Mouse (Mus musculus): ENCODE data around the gene Grhpr.

DNA sequence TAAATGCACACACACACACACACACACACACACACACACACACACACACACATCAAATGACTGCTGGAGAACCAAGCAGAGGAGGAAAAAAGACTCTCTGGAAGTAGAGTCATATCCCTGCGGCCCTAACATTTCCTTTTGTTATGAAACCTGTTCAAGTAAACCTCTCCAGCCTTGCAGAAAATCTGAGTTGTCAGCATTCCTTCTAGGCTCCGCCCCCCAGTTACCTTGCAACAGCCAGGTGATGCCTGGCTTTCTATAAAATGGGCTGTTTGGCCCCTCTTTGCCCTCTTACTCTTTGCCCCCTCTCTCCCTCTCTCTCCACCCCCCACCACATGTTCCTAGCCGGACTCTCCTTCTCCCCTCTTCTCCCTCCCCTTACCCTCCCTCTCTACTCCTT is 15.5 kb upstream of the Grhpr start:
- no peak for TF ChIP-seq CTCF (IDR thresholded peaks at IDR 0.05; ENCODE audit: low read depth)
- TF ChIP-seq EP300 (IDR thresholded peaks at IDR 0.05; ENCODE audit: low read depth), result no peak

Data from liver, embryonic 14.5 days (tissue).